Mouse (Mus musculus): ENCODE measurements around the gene Car3. TPM values are rescaled to one million over a fixed set of nuclear protein-coding genes. Genes with fewer than 3 reads are reported as not detected.

Car3 gene
- polyA plus RNA-seq, 1 experiment = 674 TPM

GRCm38 (mm10) chr3:14911992-14912582 lies 48.8 kb downstream of the Car3 start:
- DNase-seq (ENCODE audit: low spot score) = no peak

GRCm38 (mm10) chr3:14913774-14914173 lies 50.5 kb downstream of the Car3 start:
- DNase-seq (ENCODE audit: low spot score) = no peak

- DNase-seq (ENCODE audit: low spot score) = no peak
Observed at GRCm38 (mm10) chr3:14915355-14915754, 52.0 kb downstream of the Car3 start.

GRCm38 (mm10) chr3:14917261-14917660 lies 53.9 kb downstream of the Car3 start:
- no peak for DNase-seq (ENCODE audit: low spot score)

Other genes with a start within 250 kb of the Car3 start
- 15.2 and 15.8 TPM in 2 replicates for gene Car13, start 221.8 kb upstream of the Car3 start, polyA plus RNA-seq (2012; rRNA removed)
- 0.21 TPM in 2 replicates for gene Car1, start 55.1 kb upstream of the Car3 start, polyA plus RNA-seq (2012; rRNA removed)
- gene Car2, start 22.8 kb downstream of the Car3 start, polyA plus RNA-seq (2012; rRNA removed) = 18.4 and 21.6 TPM in 2 replicates